Mouse (Mus musculus): Measurements from ENCODE around the gene Gpr152. TPM values are rescaled to one million over a fixed set of nuclear protein-coding genes. Genes with fewer than 3 reads are reported as not detected.
A peak's percentile ranks its signal among the peaks of the same experiment; 100 is the strongest.

Gpr152 gene
- polyA plus RNA-seq, 2 experiments, result not detected

- Histone ChIP-seq H3K4me1 (replicated peaks; ENCODE audit: control insufficient read depth in 2 of 2, insufficient read depth in 2 of 2, low read length in 1 of 2) (peaks cover 12 to 14% of the 10 kb centered on the region in 2 experiments), H3K36me3 (replicated peaks; ENCODE audit: control insufficient read depth, insufficient read depth, low read depth) (peaks cover 8% of the 10 kb centered on the region), H3K27me3 (ENCODE audit: control insufficient read depth, insufficient read depth, low read length) (no peaks in the 10 kb centered on the region), H3K9ac (replicated peaks) (peak within 1 kb of the TSS; percentile 93), H3K9me3 (ENCODE audit: control insufficient read depth, low read length) (no peaks in the 10 kb centered on the region), H3K4me2 (ENCODE audit: low read depth) (peak within 1 kb of the TSS; percentile 98), H3K27ac (peak within 1 kb of the TSS; percentile 59), H3K4me3 (ENCODE audit: insufficient read depth in 1 of 2, low read depth in 2 of 2, low read length in 2 of 2) (peak within 1 kb of the TSS; percentile 87 to 90)
- 6% methylated on average over 42 of the region's 42 CpGs for WGBS (ENCODE audit: insufficient replicate concordance)
- ATAC-seq (ENCODE audit: insufficient read depth) (peak; percentile 82), DNase-seq (ENCODE audit: low read depth in 3 of 3, low spot score in 3 of 3) (peak; percentile 89 to 94 (median 90))
- TF ChIP-seq EP300 (IDR thresholded peaks at IDR 0.05; ENCODE audit: low read depth), result no peak
- TF ChIP-seq CTCF (IDR thresholded peaks at IDR 0.05; ENCODE audit: low read depth), result no peak
Measured at GRCm38 (mm10) chr19:4162646-4163542, 23.3 kb downstream of the Gpr152 start, which contains the start of gene Rps6kb2. Rps6kb2 (minus strand) TSS chr19:4163354.

- DNase-seq (ENCODE audit: low read depth in 3 of 3, low spot score in 3 of 3) (no peak), ATAC-seq (ENCODE audit: insufficient read depth) (peak; percentile 8; the same call in 1 of the 2 replicates)
- Histone ChIP-seq H3K9ac (replicated peaks) (peak overlapping the region; percentile 93), H3K36me3 (replicated peaks; ENCODE audit: control insufficient read depth, insufficient read depth, low read depth) (peaks cover 5% of the 10 kb centered on the region; the same call in 1 of the 2 replicates), H3K4me3 (ENCODE audit: insufficient read depth in 1 of 2, low read depth in 2 of 2, low read length in 2 of 2) (peak overlapping the region; percentile 87 to 90), H3K27ac (peak overlapping the region; percentile 58), H3K4me2 (ENCODE audit: low read depth) (peak overlapping the region; percentile 98), H3K27me3 (ENCODE audit: control insufficient read depth, insufficient read depth, low read length) (no peaks in the 10 kb centered on the region), H3K9me3 (ENCODE audit: control insufficient read depth, low read length) (no peaks in the 10 kb centered on the region), H3K4me1 (replicated peaks; ENCODE audit: control insufficient read depth in 2 of 2, insufficient read depth in 2 of 2, low read length in 1 of 2) (peaks cover 12 to 14% of the 10 kb centered on the region in 2 experiments)
- no peak for TF ChIP-seq EP300 (IDR thresholded peaks at IDR 0.05; ENCODE audit: low read depth)
- TF ChIP-seq CTCF (IDR thresholded peaks at IDR 0.05; ENCODE audit: low read depth), result no peak
- 30% methylated on average over 4 of the region's 4 CpGs for WGBS (ENCODE audit: insufficient replicate concordance)
Measured at GRCm38 (mm10) chr19:4163543-4163887, 23.9 kb downstream of the Gpr152 start.

- Histone ChIP-seq H3K9me3 (ENCODE audit: control insufficient read depth, low read length) (no peaks in the 10 kb centered on the region), H3K9ac (replicated peaks) (no peak overlapping the region), H3K4me2 (ENCODE audit: low read depth) (peak overlapping the region; percentile 98), H3K4me3 (ENCODE audit: insufficient read depth in 1 of 2, low read depth in 2 of 2, low read length in 2 of 2) (no peak overlapping the region), H3K36me3 (replicated peaks; ENCODE audit: control insufficient read depth, insufficient read depth, low read depth) (no peaks in the 10 kb centered on the region; the same call in 1 of the 2 replicates), H3K27me3 (ENCODE audit: control insufficient read depth, insufficient read depth, low read length) (no peaks in the 10 kb centered on the region), H3K27ac (no peak overlapping the region; the same call in 1 of the 2 replicates), H3K4me1 (replicated peaks; ENCODE audit: control insufficient read depth in 2 of 2, insufficient read depth in 2 of 2, low read length in 1 of 2) (peaks cover 12 to 14% of the 10 kb centered on the region in 2 experiments)
- DNase-seq (ENCODE audit: low read depth in 3 of 3, low spot score in 3 of 3), result no peak
- TF ChIP-seq CTCF (IDR thresholded peaks at IDR 0.05; ENCODE audit: low read depth), result no peak
- TF ChIP-seq EP300 (IDR thresholded peaks at IDR 0.05; ENCODE audit: low read depth), result no peak
- WGBS (ENCODE audit: insufficient replicate concordance), result 70% methylated on average over 3 of the region's 3 CpGs
- ATAC-seq (ENCODE audit: insufficient read depth), result no peak
Measured at GRCm38 (mm10) chr19:4164100-4164499, 24.5 kb downstream of the Gpr152 start.

GRCm38 (mm10) chr19:4164721-4165120 is 25.1 kb downstream of the Gpr152 start:
- DNase-seq (ENCODE audit: low read depth in 3 of 3, low spot score in 3 of 3), result no peak
- no peak overlapping the region for H3K9ac ChIP-seq (replicated peaks)
- TF ChIP-seq CTCF (IDR thresholded peaks at IDR 0.05; ENCODE audit: low read depth), result no peak
- TF ChIP-seq EP300 (IDR thresholded peaks at IDR 0.05; ENCODE audit: low read depth), result no peak

More at GRCm38 (mm10) chr19:4164721-4165120, 25.1 kb downstream of the Gpr152 start:
- Histone ChIP-seq H3K4me1 (replicated peaks; ENCODE audit: control insufficient read depth in 2 of 2, insufficient read depth in 2 of 2, low read length in 1 of 2) (peaks cover 12 to 14% of the 10 kb centered on the region in 2 experiments), H3K36me3 (replicated peaks; ENCODE audit: control insufficient read depth, insufficient read depth, low read depth) (no peaks in the 10 kb centered on the region; the same call in 1 of the 2 replicates), H3K4me3 (ENCODE audit: insufficient read depth in 1 of 2, low read depth in 2 of 2, low read length in 2 of 2) (no peak overlapping the region), H3K9me3 (ENCODE audit: control insufficient read depth, low read length) (no peaks in the 10 kb centered on the region), H3K27me3 (ENCODE audit: control insufficient read depth, insufficient read depth, low read length) (no peaks in the 10 kb centered on the region), H3K4me2 (ENCODE audit: low read depth) (no peak overlapping the region), H3K27ac (peak overlapping the region; percentile 18; the same call in 1 of the 2 replicates)
- 62% methylated on average over 2 of the region's 2 CpGs for WGBS (ENCODE audit: insufficient replicate concordance)
- ATAC-seq (ENCODE audit: insufficient read depth), result no peak

All from liver, embryonic 14.5 days (tissue).